Mouse (Mus musculus): Measurements from ENCODE around the gene Fam20c. TPM values are rescaled to one million over a fixed set of nuclear protein-coding genes. Genes with fewer than 3 reads are reported as not detected.

Gene Fam20c
- polyA plus RNA-seq, 1 experiment from 2014 or later: 26.4 TPM

GRCm38 (mm10) chr5:138782697-138783096, 28.4 kb downstream of the Fam20c start:
- H3K36me3 ChIP-seq (ENCODE audit: control insufficient read depth, insufficient read depth, low read length): no peaks in the 10 kb centered on the region
- H3K4me1 ChIP-seq (replicated peaks; ENCODE audit: control insufficient read depth, insufficient read depth, low read length): peaks cover 2% of the 10 kb centered on the region; the same call in 1 of the 2 replicates
- H3K4me2 ChIP-seq (replicated peaks; ENCODE audit: low read depth, low read length): no peak overlapping the region
- DNase-seq (ENCODE audit: low spot score) (no peak), ATAC-seq (ENCODE audit: low FRiP score) (no peak)
- no peak overlapping the region for H3K27ac ChIP-seq (ENCODE audit: low read depth, low read length)
- H3K9me3 ChIP-seq (ENCODE audit: control insufficient read depth, low read length): no peaks in the 10 kb centered on the region
- H3K9ac ChIP-seq (ENCODE audit: low read depth, low read length): no peak overlapping the region
- no peaks in the 10 kb centered on the region for H3K27me3 ChIP-seq (ENCODE audit: control insufficient read depth, insufficient read depth, low read length)
- H3K4me3 ChIP-seq (ENCODE audit: low read depth, low read length): no peak overlapping the region
- WGBS: 85% methylated on average over 1 of the region's 1 CpGs

- Histone ChIP-seq H3K27me3 (ENCODE audit: control insufficient read depth, insufficient read depth, low read length) (no peaks in the 10 kb centered on the region), H3K27ac (ENCODE audit: low read depth, low read length) (no peak overlapping the region), H3K9me3 (ENCODE audit: control insufficient read depth, low read length) (no peaks in the 10 kb centered on the region), H3K4me2 (replicated peaks; ENCODE audit: low read depth, low read length) (no peak overlapping the region), H3K4me1 (replicated peaks; ENCODE audit: control insufficient read depth, insufficient read depth, low read length) (peaks cover 2% of the 10 kb centered on the region; the same call in 1 of the 2 replicates), H3K9ac (ENCODE audit: low read depth, low read length) (no peak overlapping the region), H3K36me3 (ENCODE audit: control insufficient read depth, insufficient read depth, low read length) (no peaks in the 10 kb centered on the region), H3K4me3 (ENCODE audit: low read depth, low read length) (no peak overlapping the region)
- WGBS: 85% methylated on average over 8 of the region's 8 CpGs
- no peak for ATAC-seq (ENCODE audit: low FRiP score)
- DNase-seq (ENCODE audit: low spot score): no peak
Measured at GRCm38 (mm10) chr5:138783181-138783580, 28.9 kb downstream of the Fam20c start.

- Histone ChIP-seq H3K4me2 (replicated peaks; ENCODE audit: low read depth, low read length) (no peak overlapping the region), H3K27ac (ENCODE audit: low read depth, low read length) (no peak overlapping the region), H3K9me3 (ENCODE audit: control insufficient read depth, low read length) (no peaks in the 10 kb centered on the region), H3K4me1 (replicated peaks; ENCODE audit: control insufficient read depth, insufficient read depth, low read length) (no peaks in the 10 kb centered on the region), H3K27me3 (ENCODE audit: control insufficient read depth, insufficient read depth, low read length) (no peaks in the 10 kb centered on the region), H3K4me3 (ENCODE audit: low read depth, low read length) (no peak overlapping the region), H3K36me3 (ENCODE audit: control insufficient read depth, insufficient read depth, low read length) (no peaks in the 10 kb centered on the region), H3K9ac (ENCODE audit: low read depth, low read length) (no peak overlapping the region)
- ATAC-seq (ENCODE audit: low FRiP score) (no peak), DNase-seq (ENCODE audit: low spot score) (no peak)
- WGBS: 89% methylated on average over 3 of the region's 3 CpGs
Measured at GRCm38 (mm10) chr5:138785986-138786515, 31.7 kb downstream of the Fam20c start.

- H3K27ac ChIP-seq (ENCODE audit: low read depth, low read length): no peak overlapping the region
- 0 out of 2 replicates have a peak, but pooled peaks cover 3% of the 10 kb centered on the region for H3K36me3 ChIP-seq (ENCODE audit: control insufficient read depth, insufficient read depth, low read length)
- no peak for DNase-seq (ENCODE audit: low spot score)
- 84% methylated on average over 7 of the region's 7 CpGs for WGBS
- H3K4me1 ChIP-seq (replicated peaks; ENCODE audit: control insufficient read depth, insufficient read depth, low read length): no peaks in the 10 kb centered on the region
- no peak overlapping the region for H3K4me2 ChIP-seq (replicated peaks; ENCODE audit: low read depth, low read length)
- no peak for ATAC-seq (ENCODE audit: low FRiP score)
- no peaks in the 10 kb centered on the region for H3K27me3 ChIP-seq (ENCODE audit: control insufficient read depth, insufficient read depth, low read length)
- H3K4me3 ChIP-seq (ENCODE audit: low read depth, low read length): no peak overlapping the region
- no peak overlapping the region for H3K9ac ChIP-seq (ENCODE audit: low read depth, low read length)
- H3K9me3 ChIP-seq (ENCODE audit: control insufficient read depth, low read length): no peaks in the 10 kb centered on the region
Measured at GRCm38 (mm10) chr5:138787648-138788047, 33.3 kb downstream of the Fam20c start.

DNA sequence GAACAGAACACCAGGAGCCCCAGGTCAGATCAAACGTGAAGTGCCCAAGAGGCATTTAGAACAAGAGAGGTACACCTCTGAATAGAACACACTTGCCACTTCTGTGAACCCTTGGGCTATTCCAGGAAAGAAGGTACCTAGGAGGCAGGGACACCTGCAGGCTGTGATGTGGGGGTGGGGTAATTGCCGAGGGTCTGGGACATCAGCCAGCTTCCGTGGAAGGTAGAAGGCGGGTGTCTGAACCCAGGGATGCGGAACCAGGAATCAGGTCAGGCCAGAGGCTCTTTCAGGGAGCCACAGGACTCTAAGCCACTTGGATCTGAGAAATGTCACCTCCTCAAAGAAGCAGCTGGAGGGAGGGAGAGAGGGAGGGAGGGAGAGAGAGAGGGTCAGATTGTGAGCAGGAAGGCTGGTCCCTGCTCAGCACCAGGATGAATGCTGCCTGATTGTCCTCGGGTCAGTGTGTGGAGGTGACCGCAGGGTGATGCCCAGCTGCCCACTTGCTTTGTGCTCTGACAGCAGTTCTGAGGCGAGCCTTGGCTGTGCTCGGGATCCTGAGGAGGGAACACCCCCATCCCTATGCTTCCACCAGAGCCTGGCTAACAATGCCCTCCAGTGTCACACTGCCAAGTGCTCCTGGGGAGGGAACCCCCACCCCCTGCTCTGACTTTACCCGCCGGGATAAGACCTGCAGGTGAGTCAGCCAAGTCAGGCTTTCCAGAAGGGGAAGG, 34.3 kb downstream of the Fam20c start:
- 0 out of 2 replicates have a peak, but pooled peaks cover 3% of the 10 kb centered on the region for H3K36me3 ChIP-seq (ENCODE audit: control insufficient read depth, insufficient read depth, low read length)
- DNase-seq (ENCODE audit: low spot score) (no peak), ATAC-seq (ENCODE audit: low FRiP score) (no peak)
- no peaks in the 10 kb centered on the region for H3K9me3 ChIP-seq (ENCODE audit: control insufficient read depth, low read length)
- no peak overlapping the region for H3K9ac ChIP-seq (ENCODE audit: low read depth, low read length)
- no peak overlapping the region for H3K4me3 ChIP-seq (ENCODE audit: low read depth, low read length)
- WGBS: 57% methylated on average over 11 of the region's 11 CpGs
- no peaks in the 10 kb centered on the region for H3K27me3 ChIP-seq (ENCODE audit: control insufficient read depth, insufficient read depth, low read length)
- no peak overlapping the region for H3K4me2 ChIP-seq (replicated peaks; ENCODE audit: low read depth, low read length)
- no peak overlapping the region for H3K27ac ChIP-seq (ENCODE audit: low read depth, low read length)
- H3K4me1 ChIP-seq (replicated peaks; ENCODE audit: control insufficient read depth, insufficient read depth, low read length): no peaks in the 10 kb centered on the region

DNA sequence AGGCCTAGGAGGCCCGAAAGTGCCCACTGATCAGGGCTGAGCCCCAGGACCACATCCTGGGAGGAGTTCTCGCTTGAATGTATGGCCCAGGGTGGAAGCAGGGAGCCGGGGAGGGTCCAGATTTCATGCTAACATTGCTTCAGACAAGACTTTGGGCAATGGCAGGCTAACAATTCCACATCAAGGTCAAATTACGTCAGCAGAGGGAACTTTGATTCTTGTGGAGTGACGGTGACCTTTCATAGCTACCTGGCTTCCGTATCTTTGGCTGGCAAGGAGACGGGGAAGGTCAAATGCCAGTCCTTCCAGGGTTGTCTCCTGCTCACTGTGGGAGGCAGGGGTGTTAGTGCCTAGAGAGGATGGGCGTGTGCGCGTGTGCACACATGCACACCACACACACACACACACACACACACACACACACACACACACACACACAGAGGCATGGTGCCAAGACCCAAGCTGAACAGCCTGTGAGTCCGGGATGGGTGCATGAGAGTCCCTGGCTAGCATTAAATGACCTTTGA, 36.7 kb downstream of the Fam20c start:
- ATAC-seq (ENCODE audit: low FRiP score) (no peak), DNase-seq (ENCODE audit: low spot score) (no peak)
- Histone ChIP-seq H3K36me3 (ENCODE audit: control insufficient read depth, insufficient read depth, low read length) (0 out of 2 replicates have a peak, but pooled peaks cover 3% of the 10 kb centered on the region), H3K4me3 (ENCODE audit: low read depth, low read length) (no peak overlapping the region), H3K27ac (ENCODE audit: low read depth, low read length) (no peak overlapping the region), H3K27me3 (ENCODE audit: control insufficient read depth, insufficient read depth, low read length) (no peaks in the 10 kb centered on the region), H3K4me2 (replicated peaks; ENCODE audit: low read depth, low read length) (no peak overlapping the region), H3K4me1 (replicated peaks; ENCODE audit: control insufficient read depth, insufficient read depth, low read length) (no peaks in the 10 kb centered on the region), H3K9ac (ENCODE audit: low read depth, low read length) (no peak overlapping the region), H3K9me3 (ENCODE audit: control insufficient read depth, low read length) (no peaks in the 10 kb centered on the region)
- 93% methylated on average over 11 of the region's 11 CpGs for WGBS

- H3K4me3 ChIP-seq (ENCODE audit: low read depth, low read length): no peak overlapping the region
- H3K4me1 ChIP-seq (replicated peaks; ENCODE audit: control insufficient read depth, insufficient read depth, low read length): no peaks in the 10 kb centered on the region
- no peaks in the 10 kb centered on the region for H3K36me3 ChIP-seq (ENCODE audit: control insufficient read depth, insufficient read depth, low read length)
- WGBS: 74% methylated on average over 7 of the region's 7 CpGs
- no peak overlapping the region for H3K4me2 ChIP-seq (replicated peaks; ENCODE audit: low read depth, low read length)
- no peak for DNase-seq (ENCODE audit: low spot score)
- H3K27ac ChIP-seq (ENCODE audit: low read depth, low read length): no peak overlapping the region
- no peak for ATAC-seq (ENCODE audit: low FRiP score)
- no peaks in the 10 kb centered on the region for H3K27me3 ChIP-seq (ENCODE audit: control insufficient read depth, insufficient read depth, low read length)
- H3K9me3 ChIP-seq (ENCODE audit: control insufficient read depth, low read length): no peaks in the 10 kb centered on the region
- H3K9ac ChIP-seq (ENCODE audit: low read depth, low read length): no peak overlapping the region
Measured at GRCm38 (mm10) chr5:138801588-138802116, 47.3 kb downstream of the Fam20c start.

DNA sequence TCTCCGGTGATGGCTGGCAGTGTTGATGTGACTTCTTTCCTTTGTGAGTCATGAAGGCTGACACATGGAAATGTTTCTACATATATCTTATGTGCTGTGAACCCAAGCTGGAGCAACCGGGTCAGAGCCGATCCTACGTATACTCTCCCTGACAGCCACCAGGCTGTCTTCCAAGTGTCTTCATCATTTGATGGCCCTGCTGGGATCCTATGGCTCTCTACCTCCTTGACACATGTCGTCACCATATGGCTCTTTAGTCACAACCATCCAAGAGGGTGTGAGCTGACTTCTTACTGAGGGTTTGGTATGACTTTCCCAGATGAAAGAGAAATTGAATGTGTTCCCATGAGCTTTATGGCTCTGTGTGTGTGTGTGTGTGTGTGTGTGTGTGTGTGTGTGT, 50.0 kb downstream of the Fam20c start:
- ATAC-seq (ENCODE audit: low FRiP score): no peak
- Histone ChIP-seq H3K27ac (ENCODE audit: low read depth, low read length) (no peak overlapping the region), H3K4me2 (replicated peaks; ENCODE audit: low read depth, low read length) (no peak overlapping the region), H3K36me3 (ENCODE audit: control insufficient read depth, insufficient read depth, low read length) (no peaks in the 10 kb centered on the region), H3K9me3 (ENCODE audit: control insufficient read depth, low read length) (no peaks in the 10 kb centered on the region), H3K9ac (ENCODE audit: low read depth, low read length) (no peak overlapping the region), H3K27me3 (ENCODE audit: control insufficient read depth, insufficient read depth, low read length) (no peaks in the 10 kb centered on the region), H3K4me1 (replicated peaks; ENCODE audit: control insufficient read depth, insufficient read depth, low read length) (no peaks in the 10 kb centered on the region), H3K4me3 (ENCODE audit: low read depth, low read length) (no peak overlapping the region)
- no peak for DNase-seq (ENCODE audit: low spot score)
- WGBS: 94% methylated on average over 5 of the region's 5 CpGs
